Comparison of ENCODE assay signal across 9 mouse cellular contexts in the genomic region with DNA sequence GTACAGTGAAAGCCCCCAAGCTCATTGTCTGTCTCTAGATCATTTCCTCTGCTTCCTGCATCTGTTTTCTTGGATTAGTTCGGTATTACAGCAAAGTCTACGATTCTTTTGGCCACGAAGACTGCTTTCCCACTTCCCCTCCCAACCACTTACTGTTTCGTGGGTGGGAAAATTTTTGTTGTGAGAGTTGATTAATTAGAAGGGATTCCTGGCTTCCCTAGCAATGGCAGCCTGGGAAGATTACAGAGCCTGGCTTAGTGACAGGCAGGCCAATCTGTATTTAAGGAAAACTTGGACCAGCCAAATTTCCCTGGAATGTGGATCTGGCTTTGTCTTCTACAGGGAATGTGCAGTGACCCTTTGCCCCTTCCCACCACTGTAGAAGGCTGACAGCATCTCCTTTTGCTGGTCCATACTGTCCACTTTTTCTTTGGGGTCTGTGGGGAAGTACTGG. TPM values are rescaled to one million over a fixed set of nuclear protein-coding genes. Genes with fewer than 3 reads are reported as not detected.
DNase-seq lines count a peak whose midpoint lies in the region; ATAC-seq and TF ChIP-seq lines count a peak whose summit lies in the region.
"Had no signal": no experiment of that assay in that cellular context is flagged by ENCODE, and none has a peak within 500 bp of the region (broad histone marks: within the 10 kb centered on the region; RNA-seq: fewer than 3 reads in every experiment).

No protein-coding gene starts in this region.

- peak; percentile 18 for DNase-seq in limb, embryonic 14.5 days (ENCODE audit: low spot score)
- no peak for DNase-seq in limb, embryonic 10.5 days (ENCODE audit: low spot score)
- peak; percentile 44 for DNase-seq in embryo, embryonic 9.5 days (ENCODE audit: extremely low spot score)
- DNase-seq in midbrain, postnatal 0 days (ENCODE audit: low spot score), result peak; percentile 24
- DNase-seq in urinary bladder, postnatal 36 days (ENCODE audit: low spot score in 2 of 2), result no peak

- H3K27me3 ChIP-seq in limb, embryonic 14.5 days (ENCODE audit: control insufficient read depth, insufficient read depth, low read length), result no peaks in the 10 kb centered on the region
- H3K27me3 ChIP-seq in limb, embryonic 10.5 days (ENCODE audit: low read depth, poor library complexity, severe bottlenecking), result no peaks in the 10 kb centered on the region
- no peaks in the 10 kb centered on the region for H3K27me3 ChIP-seq in heart, embryonic 15.5 days
- no peaks in the 10 kb centered on the region for H3K27me3 ChIP-seq in midbrain, postnatal 0 days (ENCODE audit: insufficient read depth, low read length)

- no peaks in the 10 kb centered on the region for H3K36me3 ChIP-seq in limb, embryonic 14.5 days (ENCODE audit: control insufficient read depth, insufficient read depth, low read length)
- no peaks in the 10 kb centered on the region for H3K36me3 ChIP-seq in limb, embryonic 10.5 days
- H3K36me3 ChIP-seq in heart, embryonic 15.5 days, result no peaks in the 10 kb centered on the region
- H3K36me3 ChIP-seq in midbrain, postnatal 0 days (ENCODE audit: insufficient read depth, low read length), result no peaks in the 10 kb centered on the region

- no peak overlapping the region for H3K27ac ChIP-seq in limb, embryonic 14.5 days (replicated peaks; ENCODE audit: low read depth, low read length)
- no peak overlapping the region for H3K27ac ChIP-seq in limb, embryonic 10.5 days
- H3K27ac ChIP-seq in heart, embryonic 15.5 days, result peak overlapping the region; percentile 58
- no peak overlapping the region for H3K27ac ChIP-seq in midbrain, postnatal 0 days (ENCODE audit: low read depth, low read length)

- no peak for ATAC-seq in limb, embryonic 14.5 days (ENCODE audit: low FRiP score, low read depth)
- no peak; the same call in 1 of the 2 replicates for ATAC-seq in heart, embryonic 15.5 days (replicated peaks; ENCODE audit: insufficient number of reproducible peaks, insufficient read depth, low FRiP score, low read depth)
- ATAC-seq in midbrain, postnatal 0 days (ENCODE audit: low FRiP score), result no peak
- ATAC-seq in megakaryocyte progenitor cell, adult 5-6 weeks (replicated peaks; ENCODE audit: poor library complexity), result no peak

- no peak overlapping the region for H3K9ac ChIP-seq in limb, embryonic 14.5 days (ENCODE audit: low read depth, low read length, severe bottlenecking)
- no peak overlapping the region for H3K9ac ChIP-seq in heart, embryonic 15.5 days
- H3K9ac ChIP-seq in midbrain, postnatal 0 days (replicated peaks; ENCODE audit: low read length, poor library complexity, severe bottlenecking), result no peak overlapping the region

- H3K4me1 ChIP-seq in limb, embryonic 14.5 days (ENCODE audit: control insufficient read depth, insufficient read depth, low read length), result 0 out of 2 replicates have a peak, but pooled peaks cover 5% of the 10 kb centered on the region
- no peaks in the 10 kb centered on the region for H3K4me1 ChIP-seq in limb, embryonic 10.5 days
- H3K4me1 ChIP-seq in heart, embryonic 15.5 days (replicated peaks), result peaks cover 4% of the 10 kb centered on the region; the same call in 1 of the 2 replicates
- H3K4me1 ChIP-seq in midbrain, postnatal 0 days (ENCODE audit: insufficient read depth, low read length), result no peaks in the 10 kb centered on the region

- TF ChIP-seq POLR2A in limb, embryonic 14.5 days (IDR thresholded peaks at IDR 0.05; ENCODE audit: borderline replicate concordance, extremely low read depth, insufficient read depth, insufficient read length), result no peak

- WGBS in limb, embryonic 14.5 days, result 32% methylated on average over 4 of the region's 4 CpGs
- 68% methylated on average over 4 of the region's 4 CpGs for WGBS in limb, embryonic 10.5 days
- 35% methylated on average over 4 of the region's 4 CpGs for WGBS in heart, embryonic 15.5 days
- WGBS in midbrain, postnatal 0 days, result 19% methylated on average over 4 of the region's 4 CpGs

- no peak overlapping the region for H3K4me3 ChIP-seq in limb, embryonic 14.5 days (replicated peaks; ENCODE audit: low read length)
- no peak overlapping the region for H3K4me3 ChIP-seq in limb, embryonic 10.5 days
- H3K4me3 ChIP-seq in heart, embryonic 15.5 days, result no peak overlapping the region
- no peak overlapping the region for H3K4me3 ChIP-seq in midbrain, postnatal 0 days (ENCODE audit: low read depth, low read length)

- H3K9me3 ChIP-seq in limb, embryonic 14.5 days (ENCODE audit: control insufficient read depth, low read length), result no peaks in the 10 kb centered on the region
- no peaks in the 10 kb centered on the region for H3K9me3 ChIP-seq in limb, embryonic 10.5 days (replicated peaks)
- no peaks in the 10 kb centered on the region for H3K9me3 ChIP-seq in heart, embryonic 15.5 days (replicated peaks)
- H3K9me3 ChIP-seq in midbrain, postnatal 0 days (ENCODE audit: low read length), result no peaks in the 10 kb centered on the region

- TF ChIP-seq CTCF in midbrain, postnatal 0 days (IDR thresholded peaks at IDR 0.05), result no peak

- H3K4me2 ChIP-seq in limb, embryonic 14.5 days (replicated peaks; ENCODE audit: low read depth, low read length, severe bottlenecking), result no peak overlapping the region
- no peak overlapping the region for H3K4me2 ChIP-seq in heart, embryonic 15.5 days
- H3K4me2 ChIP-seq in midbrain, postnatal 0 days (ENCODE audit: low read depth, low read length, poor library complexity, severe bottlenecking), result no peak overlapping the region

RNA-seq across cellular contexts. Expression of a gene that starts 20.8 kb away (rescaled TPM):
- 14.4 and 17.4 TPM in 2 replicates for polyA plus RNA-seq in limb, embryonic 14.5 days (2012; rRNA removed)
- 33.3 and 37.8 TPM in 2 replicates for polyA plus RNA-seq in limb, embryonic 14.5 days (2014; fragmentation: Nextera tagmentation; extraction: Ambion mirVana)
- 18.9 and 21.7 TPM in 2 replicates for polyA plus RNA-seq in limb, embryonic 10.5 days (2016; fragmentation: Nextera tagmentation; extraction: Ambion mirVana)
- polyA plus RNA-seq in heart, embryonic 15.5 days (2015; fragmentation: Nextera tagmentation; extraction: Ambion mirVana), result 32.1 and 43.9 TPM in 2 replicates
- 3.3 TPM in 1 of 2 replicates, not detected in the other for total RNA-seq in midbrain, postnatal 0 days (2014; rRNA removed)
- polyA plus RNA-seq in midbrain, postnatal 0 days (2015; fragmentation: Nextera tagmentation; extraction: Ambion mirVana), result 12.6 and 13.0 TPM in 2 replicates
- 5.8 and 20.7 TPM in 2 replicates for total RNA-seq in megakaryocyte progenitor cell, adult 5-6 weeks (2015)
- total RNA-seq in megakaryocyte progenitor cell, adult 5-6 weeks (2017), result 9.9 and 21.6 TPM in 2 replicates

RNA-seq across cellular contexts. Expression of a gene that starts 20.8 kb away (rescaled TPM):
- 9.9 and 10.7 TPM in 2 replicates for polyA plus RNA-seq in limb, embryonic 14.5 days (2012; rRNA removed)
- 12.6 and 12.7 TPM in 2 replicates for polyA plus RNA-seq in limb, embryonic 14.5 days (2014; fragmentation: Nextera tagmentation; extraction: Ambion mirVana)
- polyA plus RNA-seq in limb, embryonic 10.5 days (2016; fragmentation: Nextera tagmentation; extraction: Ambion mirVana), result 11.8 and 12.4 TPM in 2 replicates
- 18.9 and 19.9 TPM in 2 replicates for polyA plus RNA-seq in heart, embryonic 15.5 days (2015; fragmentation: Nextera tagmentation; extraction: Ambion mirVana)
- 6.9 and 13.6 TPM in 2 replicates for total RNA-seq in midbrain, postnatal 0 days (2014; rRNA removed)
- 6.4 and 6.7 TPM in 2 replicates for polyA plus RNA-seq in midbrain, postnatal 0 days (2015; fragmentation: Nextera tagmentation; extraction: Ambion mirVana)
- total RNA-seq in megakaryocyte progenitor cell, adult 5-6 weeks (2015), result 19.4 and 28.2 TPM in 2 replicates
- total RNA-seq in megakaryocyte progenitor cell, adult 5-6 weeks (2017), result 6.6 and 8.7 TPM in 2 replicates

RNA-seq across cellular contexts. Expression of a gene that starts 21.0 kb away (rescaled TPM):
- polyA plus RNA-seq in limb, embryonic 14.5 days (2012; rRNA removed), result 3.0 and 3.4 TPM in 2 replicates
- 5.3 and 6.6 TPM in 2 replicates for polyA plus RNA-seq in limb, embryonic 14.5 days (2014; fragmentation: Nextera tagmentation; extraction: Ambion mirVana)
- polyA plus RNA-seq in limb, embryonic 10.5 days (2016; fragmentation: Nextera tagmentation; extraction: Ambion mirVana), result 6.1 and 7.4 TPM in 2 replicates
- 4.3 and 4.5 TPM in 2 replicates for polyA plus RNA-seq in heart, embryonic 15.5 days (2015; fragmentation: Nextera tagmentation; extraction: Ambion mirVana)
- total RNA-seq in midbrain, postnatal 0 days (2014; rRNA removed), result 9.7 TPM in 2 replicates
- polyA plus RNA-seq in midbrain, postnatal 0 days (2015; fragmentation: Nextera tagmentation; extraction: Ambion mirVana), result 7.0 and 8.5 TPM in 2 replicates
- 7.8 and 8.3 TPM in 2 replicates for total RNA-seq in megakaryocyte progenitor cell, adult 5-6 weeks (2015)
- 4.6 and 6.2 TPM in 2 replicates for total RNA-seq in megakaryocyte progenitor cell, adult 5-6 weeks (2017)

RNA-seq across cellular contexts. Expression of a gene that starts 26.5 kb away (rescaled TPM):
- polyA plus RNA-seq in limb, embryonic 14.5 days (2012; rRNA removed), result not detected in 2 replicates
- polyA plus RNA-seq in limb, embryonic 14.5 days (2014; fragmentation: Nextera tagmentation; extraction: Ambion mirVana), result 46.1 and 52.3 TPM in 2 replicates
- 40.4 and 46.1 TPM in 2 replicates for polyA plus RNA-seq in limb, embryonic 10.5 days (2016; fragmentation: Nextera tagmentation; extraction: Ambion mirVana)
- polyA plus RNA-seq in heart, embryonic 15.5 days (2015; fragmentation: Nextera tagmentation; extraction: Ambion mirVana), result 52.3 and 59.3 TPM in 2 replicates
- total RNA-seq in midbrain, postnatal 0 days (2014; rRNA removed), result not detected in 2 replicates
- polyA plus RNA-seq in midbrain, postnatal 0 days (2015; fragmentation: Nextera tagmentation; extraction: Ambion mirVana), result 4.3 and 7.9 TPM in 2 replicates
- total RNA-seq in megakaryocyte progenitor cell, adult 5-6 weeks (2015), result 5.2 and 24.7 TPM in 2 replicates
- 22.6 TPM in 1 of 2 replicates, not detected in the other for total RNA-seq in megakaryocyte progenitor cell, adult 5-6 weeks (2017)
- total RNA-seq: MEL had no signal
- polyA plus RNA-seq: large intestine, adult 2 months had no signal

Comparison
In these comparisons a context has a peak if more than half of its experiments do, and no peak if none do; other contexts are left out.
1. DNase-seq: peak in limb, embryonic 14.5 days (single experiment), embryo, embryonic 9.5 days (single experiment) and midbrain, postnatal 0 days (single experiment); none in limb, embryonic 10.5 days (single experiment) and urinary bladder, postnatal 36 days (0 of 2).